Mouse (Mus musculus) liver, embryonic 15.5 days (tissue): ENCODE results near the gene Flvcr2. TPM values are rescaled to one million over a fixed set of nuclear protein-coding genes. Genes with fewer than 3 reads are reported as not detected.
"Not testable (repeated sequence)": the region's sequence is repeated elsewhere in the genome, so short reads cannot be mapped to it uniquely, and the experiment has no call there.

Experiments
- ATAC-seq: fragments of 200-750 bp; cut with Nextera tagmentation; 2 replicates; pipeline ENCODE4 v1.8.0; 2017; ENCODE audit warnings: moderate number of reproducible peaks, mild to moderate bottlenecking, moderate library complexity; ENCODE audit not compliant: insufficient read depth
- H3K27ac ChIP-seq: fragments of 300-500 bp; sonication (generic); replicated peaks from 2 replicates; pipeline ENCODE4 v1.5.1; 2015; ENCODE audit warnings: mild to moderate bottlenecking, inconsistent platforms
- H3K27me3 ChIP-seq: fragments of 300-500 bp; sonication (generic); 2 replicates; pipeline ENCODE4 v1.6.1; 2015; ENCODE audit warnings: mild to moderate bottlenecking, inconsistent platforms
- H3K36me3 ChIP-seq: fragments of 300-500 bp; sonication (generic); replicated peaks from 2 replicates; pipeline ENCODE4 v1.6.1; 2015; ENCODE audit warnings: moderate library complexity, mild to moderate bottlenecking, inconsistent platforms
- H3K4me1 ChIP-seq: fragments of 300-500 bp; sonication (generic); replicated peaks from 2 replicates; pipeline ENCODE4 v1.6.1; 2015; ENCODE audit warnings: inconsistent platforms
- H3K4me2 ChIP-seq: fragments of 300-500 bp; sonication (generic); 2 replicates; pipeline ENCODE4 v1.6.1; 2015; ENCODE audit warnings: moderate library complexity, mild to moderate bottlenecking, inconsistent platforms
- H3K4me3 ChIP-seq: fragments of 300-500 bp; sonication (generic); replicated peaks from 2 replicates; pipeline ENCODE4 v1.5.1; 2015; ENCODE audit warnings: mild to moderate bottlenecking, inconsistent platforms
- H3K9ac ChIP-seq: fragments of 300-500 bp; sonication (generic); 2 replicates; pipeline ENCODE4 v1.6.1; 2015; ENCODE audit warnings: moderate library complexity, mild to moderate bottlenecking, inconsistent platforms
- H3K9me3 ChIP-seq: fragments of 300-500 bp; sonication (generic); replicated peaks from 2 replicates; pipeline ENCODE4 v1.6.1; 2016; ENCODE audit warnings: inconsistent platforms
- WGBS: fragments of 180-500 bp; shearing (Covaris S2); methylation state at CpG from one replicate; pipeline ENCODE4 v1.1.7; 2015; ENCODE audit warnings: mixed read lengths; ENCODE audit not compliant: insufficient replicate concordance; 5-methylcytosine and 5-hydroxymethylcytosine counted together
- polyA plus RNA-seq: library from polyadenylated mRNA; unstranded; fragments of >200 nt; fragmentation: Nextera tagmentation; extraction: Ambion mirVana; gene quantifications from 2 replicates; pipeline ENCODE4 v1.2.1, GENCODE M21; 2015

Gene Flvcr2
- 7.2 and 7.8 TPM in 2 replicates for polyA plus RNA-seq

- no peaks in the 10 kb centered on the region for H3K4me1 ChIP-seq
- ATAC-seq, result peak; percentile 75
- peak within 1 kb of the TSS; percentile 19; the same call in 1 of the 2 replicates for H3K9ac ChIP-seq
- peak within 1 kb of the TSS; percentile 71 for H3K4me2 ChIP-seq
- peaks cover 23% of the 10 kb centered on the region for H3K27me3 ChIP-seq
- no peaks in the 10 kb centered on the region for H3K36me3 ChIP-seq
- WGBS, result under 1% methylated on average over 51 of the region's 51 CpGs
- H3K9me3 ChIP-seq, result no peaks in the 10 kb centered on the region
- peak within 1 kb of the TSS; percentile 55 for H3K27ac ChIP-seq
- peak within 1 kb of the TSS; percentile 46 for H3K4me3 ChIP-seq
Measured at GRCm38 (mm10) chr12:85745827-85746695, at the start of gene Flvcr2. Gene Flvcr2 (plus strand): TSS chr12:85746539.

GRCm38 (mm10) chr12:85698179-85698578, 48.2 kb upstream of the Flvcr2 start:
- H3K27me3 ChIP-seq, H3K4me3 ChIP-seq, H3K36me3 ChIP-seq, H3K9ac ChIP-seq, H3K27ac ChIP-seq, H3K4me1 ChIP-seq, H3K9me3 ChIP-seq: not testable (repeated sequence)
- H3K4me2 ChIP-seq, result peak overlapping the region; percentile 39
- ATAC-seq, result peak; percentile 89
- WGBS, result 48% methylated on average over 15 of the region's 37 CpGs

- H3K9ac ChIP-seq, result no peak overlapping the region
- H3K27me3 ChIP-seq, result no peaks in the 10 kb centered on the region
- H3K27ac ChIP-seq, result no peak overlapping the region
- H3K4me1 ChIP-seq, result peaks cover 12% of the 10 kb centered on the region
- H3K36me3 ChIP-seq, result no peaks in the 10 kb centered on the region
- 61% methylated on average over 6 of the region's 6 CpGs for WGBS
- no peak overlapping the region for H3K4me2 ChIP-seq
- H3K9me3 ChIP-seq, result no peaks in the 10 kb centered on the region
- no peak for ATAC-seq
- no peak overlapping the region for H3K4me3 ChIP-seq
Measured at GRCm38 (mm10) chr12:85700191-85700841, 46.0 kb upstream of the Flvcr2 start.

- H3K4me2 ChIP-seq, result no peak overlapping the region
- no peaks in the 10 kb centered on the region for H3K9me3 ChIP-seq
- no peak overlapping the region for H3K9ac ChIP-seq
- 66% methylated on average over 7 of the region's 7 CpGs for WGBS
- no peaks in the 10 kb centered on the region for H3K27me3 ChIP-seq
- H3K4me3 ChIP-seq, result no peak overlapping the region
- no peaks in the 10 kb centered on the region for H3K36me3 ChIP-seq
- peaks cover 18% of the 10 kb centered on the region for H3K4me1 ChIP-seq
- ATAC-seq, result no peak
- H3K27ac ChIP-seq, result no peak overlapping the region
Measured at GRCm38 (mm10) chr12:85700842-85701223, 45.5 kb upstream of the Flvcr2 start.

GRCm38 (mm10) chr12:85702166-85703055, 43.9 kb upstream of the Flvcr2 start:
- H3K9ac ChIP-seq, result no peak overlapping the region
- peaks cover 23% of the 10 kb centered on the region for H3K4me1 ChIP-seq
- H3K4me2 ChIP-seq, result no peak overlapping the region
- H3K27me3 ChIP-seq, result 0 out of 2 replicates have a peak, but pooled peaks cover 7% of the 10 kb centered on the region
- no peak for ATAC-seq
- H3K4me3 ChIP-seq, result no peak overlapping the region
- H3K27ac ChIP-seq, result no peak overlapping the region
- WGBS, result 68% methylated on average over 15 of the region's 15 CpGs
- no peaks in the 10 kb centered on the region for H3K36me3 ChIP-seq
- no peaks in the 10 kb centered on the region for H3K9me3 ChIP-seq

GRCm38 (mm10) chr12:85703507-85703906, 42.8 kb upstream of the Flvcr2 start:
- H3K9me3 ChIP-seq, result no peaks in the 10 kb centered on the region
- peaks cover 23% of the 10 kb centered on the region for H3K4me1 ChIP-seq
- 60% methylated on average over 3 of the region's 3 CpGs for WGBS
- H3K4me3 ChIP-seq, result no peak overlapping the region
- H3K9ac ChIP-seq, result no peak overlapping the region
- no peak overlapping the region for H3K4me2 ChIP-seq
- H3K27me3 ChIP-seq, result 0 out of 2 replicates have a peak, but pooled peaks cover 7% of the 10 kb centered on the region
- ATAC-seq, result no peak
- H3K36me3 ChIP-seq, result no peaks in the 10 kb centered on the region
- H3K27ac ChIP-seq, result no peak overlapping the region

- H3K36me3 ChIP-seq, result no peaks in the 10 kb centered on the region
- no peak overlapping the region for H3K9ac ChIP-seq
- peaks cover 23% of the 10 kb centered on the region for H3K4me1 ChIP-seq
- H3K4me2 ChIP-seq, result peak overlapping the region; percentile 79
- H3K27me3 ChIP-seq, result 0 out of 2 replicates have a peak, but pooled peaks cover 7% of the 10 kb centered on the region
- H3K27ac ChIP-seq, result peak overlapping the region; percentile 75
- no peaks in the 10 kb centered on the region for H3K9me3 ChIP-seq
- no peak overlapping the region for H3K4me3 ChIP-seq
- no peak for ATAC-seq
- 21% methylated on average over 7 of the region's 7 CpGs for WGBS
Measured at GRCm38 (mm10) chr12:85704566-85704965, 41.8 kb upstream of the Flvcr2 start.

- no peaks in the 10 kb centered on the region for H3K9me3 ChIP-seq
- WGBS, result 4% methylated on average over 20 of the region's 20 CpGs
Measured at GRCm38 (mm10) chr12:85705002-85705830, 41.1 kb upstream of the Flvcr2 start.

GRCm38 (mm10) chr12:85705831-85706530, 40.4 kb upstream of the Flvcr2 start:
- Histone ChIP-seq H3K9ac (peak overlapping the region; percentile 49), H3K4me2 (peak overlapping the region; percentile 79), H3K4me3 (peak overlapping the region; percentile 50), H3K36me3 (no peaks in the 10 kb centered on the region), H3K27ac (peak overlapping the region; percentile 75), H3K27me3 (0 out of 2 replicates have a peak, but pooled peaks cover 7% of the 10 kb centered on the region), H3K9me3 (no peaks in the 10 kb centered on the region), H3K4me1 (peaks cover 23% of the 10 kb centered on the region)
- 14% methylated on average over 17 of the region's 17 CpGs for WGBS
- no peak for ATAC-seq

More at GRCm38 (mm10) chr12:85705002-85705830, 41.1 kb upstream of the Flvcr2 start:
- H3K4me1 ChIP-seq, result peaks cover 23% of the 10 kb centered on the region
- peak; percentile 84 for ATAC-seq
- peak overlapping the region; percentile 79 for H3K4me2 ChIP-seq
- H3K9ac ChIP-seq, result peak overlapping the region; percentile 49
- H3K27me3 ChIP-seq, result 0 out of 2 replicates have a peak, but pooled peaks cover 7% of the 10 kb centered on the region
- H3K27ac ChIP-seq, result peak overlapping the region; percentile 75
- H3K4me3 ChIP-seq, result peak overlapping the region; percentile 50
- no peaks in the 10 kb centered on the region for H3K36me3 ChIP-seq
